Comparison of ENCODE assay signal across 8 mouse cellular contexts in the genomic region with DNA sequence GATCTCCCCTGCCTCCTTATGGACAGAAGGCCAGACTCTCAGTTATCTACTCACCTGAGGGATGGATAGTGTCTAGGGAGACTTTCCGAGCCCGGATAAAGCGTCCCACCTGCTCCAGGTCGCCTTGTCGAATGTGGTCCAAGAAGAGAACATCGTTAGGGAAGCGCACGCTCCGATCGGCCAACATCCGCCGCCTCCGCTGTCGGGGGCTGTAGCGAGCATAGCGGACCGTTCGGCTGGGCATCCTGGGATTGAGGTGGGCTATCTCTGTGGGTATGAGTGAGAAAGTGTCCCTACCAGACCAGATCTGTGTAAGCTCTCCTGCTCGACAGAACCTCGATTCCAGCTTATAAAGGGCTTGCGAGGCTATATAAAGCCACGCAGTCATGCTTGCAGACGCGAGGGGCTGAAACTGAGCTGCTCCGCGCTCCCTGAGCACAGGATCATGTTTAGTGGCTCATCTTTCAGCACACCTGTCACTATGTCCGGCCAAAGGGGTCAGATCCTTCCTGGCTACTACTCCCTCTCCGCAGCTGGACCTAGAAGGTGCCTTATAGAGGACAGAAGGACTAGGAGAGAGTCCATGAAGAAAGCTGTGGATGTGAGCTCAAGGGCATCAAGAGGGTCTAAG. TPM values are rescaled to one million over a fixed set of nuclear protein-coding genes. Genes with fewer than 3 reads are reported as not detected.
DNase-seq lines count a peak whose midpoint lies in the region; ATAC-seq lines count a peak whose summit lies in the region.

A gene (minus strand): TSS at position 323 of the 631 bp plus-strand sequence.

- peaks cover 13% of the 10 kb centered on the region for H3K36me3 ChIP-seq in megakaryocyte, embryonic 14.5 days (replicated peaks; ENCODE audit: low read length)
- peaks cover 6% of the 10 kb centered on the region; the same call in 1 of the 2 replicates for H3K36me3 ChIP-seq in forebrain, embryonic 13.5 days (ENCODE audit: poor library complexity, severe bottlenecking)
- H3K36me3 ChIP-seq in limb, embryonic 10.5 days = peaks cover 17% of the 10 kb centered on the region

- ATAC-seq in megakaryocyte, adult 5-6 weeks (ENCODE audit: poor library complexity, severe bottlenecking) = no peak
- ATAC-seq in forebrain, embryonic 13.5 days = no peak

- WGBS in forebrain, embryonic 13.5 days = 95% methylated on average over 28 of the region's 28 CpGs
- WGBS in limb, embryonic 10.5 days = 95% methylated on average over 28 of the region's 28 CpGs

- peak within 1 kb of the TSS; percentile 98 for H3K9ac ChIP-seq in forebrain, embryonic 13.5 days

- peak within 1 kb of the TSS; percentile 94 for H3K4me2 ChIP-seq in forebrain, embryonic 13.5 days

- H3K9me3 ChIP-seq in megakaryocyte, embryonic 14.5 days = no peaks in the 10 kb centered on the region
- H3K9me3 ChIP-seq in forebrain, embryonic 13.5 days (replicated peaks) = no peaks in the 10 kb centered on the region
- H3K9me3 ChIP-seq in limb, embryonic 10.5 days (replicated peaks) = no peaks in the 10 kb centered on the region

- peak within 1 kb of the TSS; percentile 63 for H3K27ac ChIP-seq in forebrain, embryonic 13.5 days
- H3K27ac ChIP-seq in limb, embryonic 10.5 days = peak within 1 kb of the TSS; percentile 97

- H3K4me3 ChIP-seq in megakaryocyte, embryonic 14.5 days (replicated peaks) = peak within 1 kb of the TSS; percentile 99
- peak within 1 kb of the TSS; percentile 99 for H3K4me3 ChIP-seq in forebrain, embryonic 13.5 days
- peak within 1 kb of the TSS; percentile 91 for H3K4me3 ChIP-seq in limb, embryonic 10.5 days

- peaks cover 79% of the 10 kb centered on the region for H3K4me1 ChIP-seq in megakaryocyte, embryonic 14.5 days
- peaks cover 28% of the 10 kb centered on the region for H3K4me1 ChIP-seq in forebrain, embryonic 13.5 days
- peaks cover 33% of the 10 kb centered on the region for H3K4me1 ChIP-seq in limb, embryonic 10.5 days

- no peak for DNase-seq in limb, embryonic 10.5 days (ENCODE audit: low spot score)
- peak; percentile 94 for DNase-seq in skeletal muscle tissue, adult 2 months (ENCODE audit: low read depth, low spot score)
- no peak for DNase-seq in adrenal gland, adult 18-20 months (ENCODE audit: low spot score in 2 of 2)
- DNase-seq in left cerebral cortex, adult 18-20 months (ENCODE audit: low spot score in 2 of 2) = no peak
- no peak for DNase-seq in layer of hippocampus, adult 8-10 months (ENCODE audit: low spot score in 2 of 2)

- no peaks in the 10 kb centered on the region for H3K27me3 ChIP-seq in megakaryocyte, embryonic 14.5 days (replicated peaks)
- H3K27me3 ChIP-seq in forebrain, embryonic 13.5 days = no peaks in the 10 kb centered on the region
- no peaks in the 10 kb centered on the region for H3K27me3 ChIP-seq in limb, embryonic 10.5 days (ENCODE audit: low read depth, poor library complexity, severe bottlenecking)

RNA-seq across cellular contexts. Expression of the gene that starts here (rescaled TPM):
- polyA plus RNA-seq in megakaryocyte, embryonic 14.5 days (2012; ENCODE audit: insufficient read depth, low replicate concordance) = 0.25 TPM in 1 of 2 replicates, not detected in the other
- not detected in 2 replicates for total RNA-seq in megakaryocyte, adult 5-6 weeks (2015)
- total RNA-seq in megakaryocyte, adult 5-6 weeks (2017) = not detected in 2 replicates
- polyA plus RNA-seq in forebrain, embryonic 13.5 days (2015; fragmentation: Nextera tagmentation; extraction: Ambion mirVana) = not detected in 2 replicates
- polyA plus RNA-seq in limb, embryonic 10.5 days (2016; fragmentation: Nextera tagmentation; extraction: Ambion mirVana) = 0.25 and 0.26 TPM in 2 replicates
- 1 to 10 TPM in 1 of 2 experiments, under 1 TPM in 1; 0.42 to 1.1 TPM for total RNA-seq in adrenal gland, adult 18-20 months (2021)
- not detected for total RNA-seq in left cerebral cortex, adult 18-20 months (2021)
- not detected for total RNA-seq in layer of hippocampus, adult 8-10 months (2022)
